Mouse (Mus musculus) megakaryocyte, embryonic 14.5 days (primary cell): ENCODE results near the gene Gimap4.

Source experiments
- FLI1 ChIP-seq: IDR thresholded peaks from 2 replicates; pipeline ENCODE4 v1.6.1; 2012; ENCODE audit warnings: low read length, inconsistent platforms, mixed read lengths
- GATA1 ChIP-seq: IDR thresholded peaks from 3 replicates; pipeline ENCODE4 v1.6.1; 2012; ENCODE audit warnings: mixed read lengths, low read length, inconsistent platforms, borderline replicate concordance

GRCm38 (mm10) chr6:48645660-48646308 is 38.6 kb upstream of the Gimap4 start:
- TF ChIP-seq GATA1 (no peak), FLI1 (no peak)
